Mouse (Mus musculus): Measurements from ENCODE around the gene Crb3. TPM values are rescaled to one million over a fixed set of nuclear protein-coding genes. Genes with fewer than 3 reads are reported as not detected.

Crb3 gene
- polyA plus RNA-seq, 1 experiment, result 53.5 TPM

GRCm38 (mm10) chr17:57020960-57021359, 37.9 kb upstream of the Crb3 start:
- no peak overlapping the region for H3K4me3 ChIP-seq (ENCODE audit: low read depth, low read length)
- peaks cover 45% of the 10 kb centered on the region for H3K36me3 ChIP-seq (ENCODE audit: control insufficient read depth, insufficient read depth, low read length, poor library complexity, severe bottlenecking)
- no peak for TF ChIP-seq CTCF (IDR thresholded peaks at IDR 0.05; ENCODE audit: low read depth, low read length)
- TF ChIP-seq EP300 (IDR thresholded peaks at IDR 0.05; ENCODE audit: insufficient read depth, low read depth, low read length), result no peak
- no peak for TF ChIP-seq POLR2A (IDR thresholded peaks at IDR 0.05; ENCODE audit: insufficient read depth, low read length)
- H3K4me1 ChIP-seq (ENCODE audit: control insufficient read depth, insufficient read depth, low read length), result no peaks in the 10 kb centered on the region
- H3K27ac ChIP-seq (ENCODE audit: insufficient read depth, low read length), result no peak overlapping the region
- H3K9ac ChIP-seq (ENCODE audit: low read depth, poor library complexity, severe bottlenecking), result no peak overlapping the region
- H3K9me3 ChIP-seq (replicated peaks; ENCODE audit: control insufficient read depth, insufficient read depth, low read length, poor library complexity, severe bottlenecking), result no peaks in the 10 kb centered on the region
- no peaks in the 10 kb centered on the region for H3K27me3 ChIP-seq (ENCODE audit: control insufficient read depth, insufficient read depth, low read length, poor library complexity, severe bottlenecking)

GRCm38 (mm10) chr17:57027471-57027870, 31.4 kb upstream of the Crb3 start:
- H3K36me3 ChIP-seq (ENCODE audit: control insufficient read depth, insufficient read depth, low read length, poor library complexity, severe bottlenecking), result peaks cover 61% of the 10 kb centered on the region
- H3K9ac ChIP-seq (ENCODE audit: low read depth, poor library complexity, severe bottlenecking), result no peak overlapping the region
- H3K9me3 ChIP-seq (replicated peaks; ENCODE audit: control insufficient read depth, insufficient read depth, low read length, poor library complexity, severe bottlenecking), result no peaks in the 10 kb centered on the region
- no peak overlapping the region for H3K27ac ChIP-seq (ENCODE audit: insufficient read depth, low read length)
- no peak overlapping the region for H3K4me3 ChIP-seq (ENCODE audit: low read depth, low read length)
- TF ChIP-seq EP300 (IDR thresholded peaks at IDR 0.05; ENCODE audit: insufficient read depth, low read depth, low read length), result no peak
- TF ChIP-seq POLR2A (IDR thresholded peaks at IDR 0.05; ENCODE audit: insufficient read depth, low read length), result no peak
- TF ChIP-seq CTCF (IDR thresholded peaks at IDR 0.05; ENCODE audit: low read depth, low read length), result no peak
- H3K27me3 ChIP-seq (ENCODE audit: control insufficient read depth, insufficient read depth, low read length, poor library complexity, severe bottlenecking), result no peaks in the 10 kb centered on the region
- H3K4me1 ChIP-seq (ENCODE audit: control insufficient read depth, insufficient read depth, low read length), result no peaks in the 10 kb centered on the region

- Histone ChIP-seq H3K9me3 (replicated peaks; ENCODE audit: control insufficient read depth, insufficient read depth, low read length, poor library complexity, severe bottlenecking) (no peaks in the 10 kb centered on the region), H3K27me3 (ENCODE audit: control insufficient read depth, insufficient read depth, low read length, poor library complexity, severe bottlenecking) (no peaks in the 10 kb centered on the region), H3K4me1 (ENCODE audit: control insufficient read depth, insufficient read depth, low read length) (no peaks in the 10 kb centered on the region), H3K36me3 (ENCODE audit: control insufficient read depth, insufficient read depth, low read length, poor library complexity, severe bottlenecking) (peaks cover 39% of the 10 kb centered on the region), H3K9ac (ENCODE audit: low read depth, poor library complexity, severe bottlenecking) (peak overlapping the region; percentile 99), H3K4me3 (ENCODE audit: low read depth, low read length) (peak overlapping the region; percentile 95), H3K27ac (ENCODE audit: insufficient read depth, low read length) (no peak overlapping the region)
- TF ChIP-seq EP300 (IDR thresholded peaks at IDR 0.05; ENCODE audit: insufficient read depth, low read depth, low read length), result no peak
- TF ChIP-seq POLR2A (IDR thresholded peaks at IDR 0.05; ENCODE audit: insufficient read depth, low read length), result no peak
- no peak for TF ChIP-seq CTCF (IDR thresholded peaks at IDR 0.05; ENCODE audit: low read depth, low read length)
Measured at GRCm38 (mm10) chr17:57029691-57030090, 29.2 kb upstream of the Crb3 start.

GRCm38 (mm10) chr17:57030931-57031660, 27.8 kb upstream of the Crb3 start, which contains the start of gene Khsrp:
Gene Khsrp (minus strand): TSS chr17:57031522.
- no peak for TF ChIP-seq POLR2A (IDR thresholded peaks at IDR 0.05; ENCODE audit: insufficient read depth, low read length)
- no peak for TF ChIP-seq CTCF (IDR thresholded peaks at IDR 0.05; ENCODE audit: low read depth, low read length)
- TF ChIP-seq EP300 (IDR thresholded peaks at IDR 0.05; ENCODE audit: insufficient read depth, low read depth, low read length), result no peak
- Histone ChIP-seq H3K36me3 (ENCODE audit: control insufficient read depth, insufficient read depth, low read length, poor library complexity, severe bottlenecking) (peaks cover 26% of the 10 kb centered on the region), H3K4me3 (ENCODE audit: low read depth, low read length) (peak within 1 kb of the TSS; percentile 95), H3K27me3 (ENCODE audit: control insufficient read depth, insufficient read depth, low read length, poor library complexity, severe bottlenecking) (no peaks in the 10 kb centered on the region), H3K27ac (ENCODE audit: insufficient read depth, low read length) (peak within 1 kb of the TSS; percentile 48), H3K9ac (ENCODE audit: low read depth, poor library complexity, severe bottlenecking) (peak within 1 kb of the TSS; percentile 99), H3K9me3 (replicated peaks; ENCODE audit: control insufficient read depth, insufficient read depth, low read length, poor library complexity, severe bottlenecking) (no peaks in the 10 kb centered on the region), H3K4me1 (ENCODE audit: control insufficient read depth, insufficient read depth, low read length) (no peaks in the 10 kb centered on the region)

GRCm38 (mm10) chr17:57031661-57032420, 27.1 kb upstream of the Crb3 start:
- Histone ChIP-seq H3K27me3 (ENCODE audit: control insufficient read depth, insufficient read depth, low read length, poor library complexity, severe bottlenecking) (no peaks in the 10 kb centered on the region), H3K4me3 (ENCODE audit: low read depth, low read length) (peak overlapping the region; percentile 88), H3K36me3 (ENCODE audit: control insufficient read depth, insufficient read depth, low read length, poor library complexity, severe bottlenecking) (peaks cover 19% of the 10 kb centered on the region), H3K9me3 (replicated peaks; ENCODE audit: control insufficient read depth, insufficient read depth, low read length, poor library complexity, severe bottlenecking) (no peaks in the 10 kb centered on the region), H3K9ac (ENCODE audit: low read depth, poor library complexity, severe bottlenecking) (peak overlapping the region; percentile 93), H3K27ac (ENCODE audit: insufficient read depth, low read length) (peak overlapping the region; percentile 48), H3K4me1 (ENCODE audit: control insufficient read depth, insufficient read depth, low read length) (no peaks in the 10 kb centered on the region)
- TF ChIP-seq POLR2A (IDR thresholded peaks at IDR 0.05; ENCODE audit: insufficient read depth, low read length) (peak; percentile 96), CTCF (IDR thresholded peaks at IDR 0.05; ENCODE audit: low read depth, low read length) (no peak)

GRCm38 (mm10) chr17:57032854-57033253, 26.1 kb upstream of the Crb3 start:
- Histone ChIP-seq H3K9ac (ENCODE audit: low read depth, poor library complexity, severe bottlenecking) (peak overlapping the region; percentile 93), H3K27me3 (ENCODE audit: control insufficient read depth, insufficient read depth, low read length, poor library complexity, severe bottlenecking) (no peaks in the 10 kb centered on the region), H3K4me3 (ENCODE audit: low read depth, low read length) (peak overlapping the region; percentile 88), H3K36me3 (ENCODE audit: control insufficient read depth, insufficient read depth, low read length, poor library complexity, severe bottlenecking) (peaks cover 9% of the 10 kb centered on the region), H3K27ac (ENCODE audit: insufficient read depth, low read length) (no peak overlapping the region; the same call in 1 of the 2 replicates), H3K9me3 (replicated peaks; ENCODE audit: control insufficient read depth, insufficient read depth, low read length, poor library complexity, severe bottlenecking) (no peaks in the 10 kb centered on the region), H3K4me1 (ENCODE audit: control insufficient read depth, insufficient read depth, low read length) (no peaks in the 10 kb centered on the region)
- TF ChIP-seq CTCF (IDR thresholded peaks at IDR 0.05; ENCODE audit: low read depth, low read length) (no peak), POLR2A (IDR thresholded peaks at IDR 0.05; ENCODE audit: insufficient read depth, low read length) (no peak), EP300 (IDR thresholded peaks at IDR 0.05; ENCODE audit: insufficient read depth, low read depth, low read length) (no peak)

Data from ES-Bruce4 (cell line).